Mouse (Mus musculus) liver, adult (tissue): ENCODE data around the gene Gna14.

ENCODE experiments used
- GATA4 ChIP-seq: IDR thresholded peaks from 2 replicates; pipeline ENCODE4 v1.6.1; 2014; ENCODE audit warnings: mild to moderate bottlenecking, low read length; ENCODE audit not compliant: insufficient replicate concordance

Gene Gna14

DNA sequence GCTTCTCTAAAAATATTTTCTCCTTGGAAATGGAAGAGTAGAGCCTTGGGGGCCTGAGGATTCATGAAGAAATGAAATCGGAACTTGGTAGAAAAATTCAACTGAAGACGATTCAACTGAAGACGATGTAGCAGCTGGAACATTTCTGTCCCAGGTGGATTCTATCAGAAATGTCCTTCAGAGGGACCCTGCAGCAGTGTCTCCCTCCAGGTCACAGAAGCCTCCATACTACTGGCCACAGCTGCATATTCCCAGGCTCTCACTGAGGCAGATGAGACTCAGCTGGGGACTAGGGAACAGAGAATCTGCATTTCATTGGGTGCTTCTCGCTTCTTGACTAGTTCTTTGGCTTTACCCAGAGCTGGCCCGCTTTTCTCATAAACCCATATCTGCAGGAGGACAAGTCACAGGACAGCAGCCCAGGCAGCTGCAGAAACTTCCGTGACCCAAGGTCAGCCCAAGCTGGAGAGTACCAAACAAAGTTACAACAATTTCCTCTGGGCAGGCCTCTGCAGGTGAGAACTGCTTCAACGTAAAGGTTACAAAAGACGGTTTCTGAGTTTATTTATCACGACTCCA, 90.8 kb downstream of the Gna14 start:
- TF ChIP-seq GATA4, result no peak

GRCm38 (mm10) chr19:16527031-16527430, 91.5 kb downstream of the Gna14 start:
- no peak for TF ChIP-seq GATA4

DNA sequence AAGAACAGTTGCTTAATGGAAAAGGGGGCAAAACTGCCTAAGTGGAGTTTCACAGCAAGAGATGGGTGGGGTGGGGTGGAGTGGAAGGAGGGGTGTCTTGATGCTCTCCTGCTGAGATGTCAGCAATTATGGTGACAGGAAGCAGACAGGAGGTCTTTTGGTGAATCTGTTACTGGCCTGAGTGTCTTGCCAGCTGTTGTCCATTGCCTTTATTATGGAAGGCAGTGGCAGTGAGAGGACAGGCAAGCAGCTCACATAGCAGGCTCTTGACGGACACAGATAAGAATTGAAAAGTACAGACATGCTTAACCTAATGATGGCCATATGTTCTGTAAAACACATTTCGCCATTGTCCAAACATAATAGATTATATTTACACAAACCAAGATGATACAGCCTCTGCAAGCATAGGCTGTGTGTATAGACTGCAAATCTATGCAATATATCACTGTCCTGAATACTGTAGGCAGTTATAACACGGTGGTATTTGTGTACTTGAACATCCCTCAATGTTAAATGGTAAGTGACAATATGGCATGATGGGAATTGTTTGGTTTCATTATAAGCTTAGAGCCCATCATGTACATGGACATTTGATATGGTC, 92.8 kb downstream of the Gna14 start:
- TF ChIP-seq GATA4, result no peak

- TF ChIP-seq GATA4, result no peak
Measured at GRCm38 (mm10) chr19:16529293-16529920, 93.8 kb downstream of the Gna14 start.

- no peak for TF ChIP-seq GATA4
Measured at GRCm38 (mm10) chr19:16529999-16530398, 94.4 kb downstream of the Gna14 start.

GRCm38 (mm10) chr19:16534311-16534710, 98.7 kb downstream of the Gna14 start:
- no peak for TF ChIP-seq GATA4

DNA sequence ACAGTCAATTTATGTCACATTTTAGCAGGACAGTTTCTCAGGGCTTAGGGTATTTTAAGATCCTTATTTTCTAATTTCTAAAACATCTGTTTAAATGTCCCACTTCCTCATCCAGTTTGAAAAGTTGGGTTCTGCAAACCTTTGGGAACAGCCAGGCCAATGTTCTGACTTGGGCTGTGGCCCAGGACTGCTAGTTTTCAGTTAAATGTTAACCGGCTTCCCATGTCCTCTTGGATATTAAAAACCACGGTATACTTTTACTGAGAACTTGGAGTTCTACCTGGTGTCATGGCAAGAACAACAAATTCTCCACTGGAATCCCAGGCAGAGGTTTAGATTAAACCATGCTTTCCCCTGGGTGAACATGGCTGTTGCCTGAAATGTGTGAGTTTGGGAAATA, 102.9 kb downstream of the Gna14 start:
- no peak for TF ChIP-seq GATA4

- no peak for TF ChIP-seq GATA4
Measured at GRCm38 (mm10) chr19:16543688-16544087, 108.1 kb downstream of the Gna14 start.

- no peak for TF ChIP-seq GATA4
Measured at GRCm38 (mm10) chr19:16556988-16557387, 121.4 kb downstream of the Gna14 start.

DNA sequence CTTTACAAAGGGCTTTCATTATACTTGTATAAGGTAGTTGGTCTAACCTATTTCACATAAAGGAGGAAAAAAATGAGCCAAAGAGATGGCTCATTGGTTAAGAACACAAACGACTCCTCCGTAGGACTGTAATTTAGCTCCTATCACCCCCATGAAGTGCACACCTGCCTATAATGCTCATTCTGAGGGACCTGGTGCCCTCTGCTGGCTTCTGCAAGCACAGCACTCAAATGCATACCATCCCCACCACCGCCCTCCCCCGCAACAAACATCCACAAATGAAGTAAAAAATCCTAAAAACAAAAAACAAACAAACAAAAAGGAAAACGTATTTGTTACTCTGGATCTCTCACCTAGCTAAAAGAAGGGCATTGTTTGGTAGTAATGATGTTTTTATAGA, 122.4 kb downstream of the Gna14 start:
- TF ChIP-seq GATA4, result no peak

GRCm38 (mm10) chr19:16558570-16558969, 123.0 kb downstream of the Gna14 start:
- TF ChIP-seq GATA4, result no peak

DNA sequence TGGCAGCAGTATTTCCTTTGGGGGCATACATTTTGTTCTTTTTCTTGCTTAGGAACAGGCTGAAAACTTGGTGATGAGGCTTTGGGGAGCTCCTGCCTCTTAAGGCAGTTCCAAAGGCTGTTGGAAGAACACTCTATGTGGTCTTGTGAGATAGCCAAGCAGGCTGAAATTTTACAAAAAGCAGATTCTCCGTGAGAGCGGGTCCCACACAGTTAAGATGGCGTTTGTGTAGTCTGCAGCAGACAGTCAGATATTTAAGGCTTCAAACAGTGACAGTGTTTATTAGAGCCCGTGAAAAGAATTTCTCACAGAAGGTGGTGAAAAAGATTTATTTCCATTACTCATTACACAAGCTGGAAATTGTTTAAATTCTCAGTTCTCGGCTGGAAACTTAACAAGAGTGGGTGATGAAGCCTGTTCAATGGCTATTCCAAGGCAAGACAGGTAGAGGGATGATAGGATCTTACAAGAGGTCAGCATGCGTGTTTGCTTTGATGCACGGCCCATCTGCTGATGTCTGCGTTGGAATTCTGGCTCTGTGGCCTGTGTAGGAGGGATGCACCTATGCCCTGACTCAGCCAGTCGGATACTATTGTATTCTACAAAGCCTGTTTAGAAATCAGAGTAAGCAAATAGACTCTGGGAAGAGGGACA, 123.8 kb downstream of the Gna14 start:
- no peak for TF ChIP-seq GATA4

GRCm38 (mm10) chr19:16562676-16563075, 127.1 kb downstream of the Gna14 start:
- TF ChIP-seq GATA4, result no peak

- TF ChIP-seq GATA4, result no peak
Measured at GRCm38 (mm10) chr19:16576790-16577189, 141.2 kb downstream of the Gna14 start.

GRCm38 (mm10) chr19:16579656-16580260, 144.2 kb downstream of the Gna14 start:
- no peak for TF ChIP-seq GATA4

GRCm38 (mm10) chr19:16580501-16580900, 144.9 kb downstream of the Gna14 start:
- TF ChIP-seq GATA4, result no peak
